23 mouse cellular contexts compared by ENCODE assay signal in genomic region chr1:88969630-88970029, GRCm38 (mm10).
"Had no signal": no experiment of that assay in that cellular context is flagged by ENCODE, and none has a peak within 500 bp of the region (broad histone marks: within the 10 kb centered on the region; RNA-seq: fewer than 3 reads in every experiment).

No protein-coding gene starts in this region.

- ATAC-seq: hindbrain, postnatal 0 days; intestine, embryonic 16.5 days had no signal

- H3K9ac ChIP-seq: heart, embryonic 13.5 days; heart, embryonic 15.5 days; hindbrain, embryonic 13.5 days; hindbrain, embryonic 15.5 days; kidney, embryonic 15.5 days; limb, embryonic 13.5 days; limb, embryonic 15.5 days had no signal

- H3K27me3 ChIP-seq: heart, embryonic 13.5 days; heart, embryonic 15.5 days; hindbrain, embryonic 13.5 days; hindbrain, embryonic 15.5 days; kidney, embryonic 15.5 days; limb, embryonic 13.5 days; limb, embryonic 15.5 days had no signal

- H3K4me1 ChIP-seq: hindbrain, embryonic 13.5 days; hindbrain, embryonic 15.5 days; limb, embryonic 15.5 days had no signal

- H3K9me3 ChIP-seq: heart, embryonic 13.5 days; heart, embryonic 15.5 days; hindbrain, embryonic 13.5 days; hindbrain, embryonic 15.5 days; kidney, embryonic 15.5 days; limb, embryonic 13.5 days; limb, embryonic 15.5 days had no signal

- H3K27ac ChIP-seq: heart, adult 2 months; heart, embryonic 13.5 days; heart, embryonic 15.5 days; hindbrain, embryonic 13.5 days; hindbrain, embryonic 15.5 days; hindbrain, postnatal 0 days; kidney, embryonic 15.5 days; kidney, postnatal 0 days; limb, embryonic 13.5 days; limb, embryonic 15.5 days had no signal

- DNase-seq: gastrocnemius, postnatal 14 days; gastrocnemius, postnatal 36 days; heart, adult 11 months; heart, adult 2 months; heart, postnatal 14 days; heart, postnatal 36 days; kidney, adult 11 months; kidney, adult 2 months; kidney, adult 9 months; kidney, postnatal 14 days; kidney, postnatal 36 days; left cerebral cortex, postnatal 4 days had no signal

- H3K36me3 ChIP-seq: heart, embryonic 13.5 days; heart, embryonic 15.5 days; hindbrain, embryonic 13.5 days; hindbrain, embryonic 15.5 days; kidney, embryonic 15.5 days; limb, embryonic 13.5 days; limb, embryonic 15.5 days had no signal

- H3K4me3 ChIP-seq: heart, adult 2 months; heart, embryonic 13.5 days; heart, embryonic 15.5 days; hindbrain, embryonic 13.5 days; hindbrain, embryonic 15.5 days; kidney, embryonic 15.5 days; limb, embryonic 13.5 days; limb, embryonic 15.5 days had no signal

- H3K4me2 ChIP-seq: heart, embryonic 11.5 days; heart, embryonic 13.5 days; heart, embryonic 15.5 days; hindbrain, embryonic 13.5 days; hindbrain, embryonic 15.5 days; kidney, embryonic 15.5 days; limb, embryonic 13.5 days; limb, embryonic 15.5 days had no signal
